17 mouse cellular contexts compared by ENCODE assay signal in genomic region chr19:17316311-17317003, GRCm38 (mm10).
"Had no signal": no experiment of that assay in that cellular context is flagged by ENCODE, and none has a peak within 500 bp of the region (broad histone marks: within the 10 kb centered on the region; RNA-seq: fewer than 3 reads in every experiment).

No protein-coding gene starts in this region.

- H3K9ac ChIP-seq: liver, postnatal 0 days; lung, embryonic 15.5 days; midbrain, embryonic 13.5 days; midbrain, embryonic 15.5 days; neural tube, embryonic 12.5 days had no signal

- H3K4me2 ChIP-seq: lung, embryonic 15.5 days; midbrain, embryonic 11.5 days; midbrain, embryonic 13.5 days; midbrain, embryonic 15.5 days; neural tube, embryonic 12.5 days had no signal

- H3K4me3 ChIP-seq: lung, embryonic 15.5 days; megakaryocyte, embryonic 14.5 days; midbrain, embryonic 13.5 days; midbrain, embryonic 15.5 days; neural tube, embryonic 12.5 days had no signal

- DNase-seq: liver, postnatal 0 days; lung, adult 2 months; lung, postnatal 14 days; lung, postnatal 36 days; right cerebral cortex, postnatal 14 days; spleen, adult 18-20 months; thymus, adult 2 months; thymus, postnatal 25 days; thymus, postnatal 4 days had no signal

- H3K4me1 ChIP-seq: lung, embryonic 15.5 days; midbrain, embryonic 13.5 days; midbrain, embryonic 15.5 days; neural tube, embryonic 12.5 days had no signal

- ATAC-seq: liver, postnatal 0 days; lung, postnatal 0 days; midbrain, embryonic 13.5 days; midbrain, embryonic 15.5 days had no signal

- H3K27me3 ChIP-seq: lung, embryonic 15.5 days; megakaryocyte, embryonic 14.5 days; midbrain, embryonic 13.5 days; midbrain, embryonic 15.5 days; neural tube, embryonic 12.5 days had no signal

- H3K9me3 ChIP-seq: lung, embryonic 15.5 days; megakaryocyte, embryonic 14.5 days; midbrain, embryonic 13.5 days; midbrain, embryonic 15.5 days; neural tube, embryonic 12.5 days had no signal

- H3K27ac ChIP-seq: lung, embryonic 15.5 days; macrophage; midbrain, embryonic 13.5 days; midbrain, embryonic 15.5 days; neural tube, embryonic 12.5 days had no signal

- H3K36me3 ChIP-seq: lung, embryonic 15.5 days; midbrain, embryonic 13.5 days; midbrain, embryonic 15.5 days; neural tube, embryonic 12.5 days had no signal
